Mouse (Mus musculus): ENCODE results near the gene Sec14l3.

DNA sequence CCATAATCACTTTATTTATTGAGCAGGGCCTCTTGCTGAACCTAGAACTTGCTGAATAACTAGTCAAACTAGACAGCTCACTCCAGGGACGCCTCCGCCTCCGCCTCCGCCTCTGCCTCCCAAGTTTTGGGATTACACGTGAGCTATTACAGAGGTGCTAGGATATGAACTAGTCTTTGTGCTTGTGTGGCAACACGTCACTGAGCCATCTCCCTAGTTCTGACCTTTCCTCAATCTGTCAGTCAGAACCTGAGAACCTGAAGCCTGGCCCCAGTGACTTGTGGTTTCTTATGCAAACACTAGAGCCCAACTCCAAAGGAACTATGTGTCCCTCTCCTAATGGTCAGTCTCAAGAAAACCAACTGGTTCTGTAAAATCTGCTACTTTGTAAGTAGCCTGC, 28.7 kb upstream of the Sec14l3 start:
- TF ChIP-seq EP300 (IDR thresholded peaks at IDR 0.05; ENCODE audit: low read depth) = no peak
- TF ChIP-seq CTCF (IDR thresholded peaks at IDR 0.05; ENCODE audit: low read depth) = no peak
